Mouse (Mus musculus) right cerebral cortex, postnatal 14 days (tissue): ENCODE data around the gene Cabp1.

Experiments used
- DNase-seq: peaks from one replicate; pipeline ENCODE4 v3.0.0; 2022

Gene Cabp1

DNA sequence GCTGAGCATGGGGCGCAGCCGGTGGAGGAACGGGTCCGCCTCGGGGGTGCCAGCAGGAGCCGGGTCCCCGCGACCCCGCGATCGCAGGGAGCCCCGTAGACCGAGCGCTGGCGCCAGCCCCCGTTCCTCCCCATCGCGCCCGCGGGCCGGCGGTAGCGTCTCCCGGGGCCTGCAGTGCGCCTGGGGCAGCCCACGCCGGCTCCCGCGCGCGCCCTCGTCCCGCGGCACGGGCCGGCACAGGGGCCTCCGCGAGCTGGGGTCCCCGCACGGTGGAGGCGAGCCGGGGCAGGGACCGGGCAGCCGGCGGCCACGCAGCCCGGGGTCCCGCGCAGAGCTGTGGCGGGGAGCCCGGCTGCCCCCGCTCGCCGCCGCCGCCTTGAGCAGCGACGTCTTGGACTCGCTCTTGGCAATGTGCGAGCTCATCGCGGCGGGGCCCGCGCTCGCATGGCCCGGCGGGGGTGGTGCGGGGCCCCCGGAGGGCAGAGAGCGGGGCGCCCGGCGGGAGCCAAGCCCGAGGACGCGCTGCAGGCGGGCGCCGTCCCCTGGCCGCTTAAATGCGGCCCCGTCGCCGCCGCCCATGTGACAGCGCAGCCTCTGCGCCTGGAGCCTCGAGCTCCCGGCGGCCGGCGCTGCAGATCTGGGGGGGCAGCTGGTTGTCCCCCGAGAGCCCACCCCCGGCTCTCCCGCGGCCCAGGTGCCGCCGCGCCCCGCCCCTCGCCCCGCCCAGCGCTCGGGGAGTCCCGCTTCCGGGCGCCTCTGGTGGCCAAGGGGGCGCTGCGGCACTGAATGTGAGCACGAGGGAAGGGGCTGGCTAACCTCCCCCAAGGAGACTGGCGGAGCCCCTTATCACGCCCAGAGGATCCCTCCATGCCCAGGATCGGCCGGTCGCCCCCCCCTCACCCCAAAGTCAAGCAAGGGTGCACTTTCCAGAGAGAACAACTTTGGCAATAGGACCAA, at the start of gene Cabp1:
TSS of gene Cabp1 (minus strand) at position 713 of the 957 bp plus-strand sequence.
- DNase-seq = peak; percentile 82

DNA sequence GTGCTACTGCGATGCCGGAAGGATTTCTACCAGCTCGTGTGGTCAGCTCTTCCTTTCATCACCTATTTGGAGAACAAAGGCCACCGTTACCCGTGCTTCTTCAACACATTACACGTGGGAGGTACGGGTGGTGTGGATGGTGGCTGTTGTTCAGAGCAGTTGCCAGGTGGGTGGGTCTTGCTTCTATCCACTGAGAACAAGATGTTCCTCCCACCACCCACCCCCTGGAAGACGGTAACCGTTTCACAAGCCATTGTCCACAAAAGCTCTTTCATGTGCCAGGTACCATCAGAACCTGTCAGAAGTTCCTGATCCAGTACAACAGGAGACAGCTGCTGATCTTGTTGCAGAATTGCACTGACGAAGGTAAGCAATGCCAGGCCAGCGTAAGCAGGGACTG, 46.0 kb upstream of the Cabp1 start:
- DNase-seq = no peak

DNA sequence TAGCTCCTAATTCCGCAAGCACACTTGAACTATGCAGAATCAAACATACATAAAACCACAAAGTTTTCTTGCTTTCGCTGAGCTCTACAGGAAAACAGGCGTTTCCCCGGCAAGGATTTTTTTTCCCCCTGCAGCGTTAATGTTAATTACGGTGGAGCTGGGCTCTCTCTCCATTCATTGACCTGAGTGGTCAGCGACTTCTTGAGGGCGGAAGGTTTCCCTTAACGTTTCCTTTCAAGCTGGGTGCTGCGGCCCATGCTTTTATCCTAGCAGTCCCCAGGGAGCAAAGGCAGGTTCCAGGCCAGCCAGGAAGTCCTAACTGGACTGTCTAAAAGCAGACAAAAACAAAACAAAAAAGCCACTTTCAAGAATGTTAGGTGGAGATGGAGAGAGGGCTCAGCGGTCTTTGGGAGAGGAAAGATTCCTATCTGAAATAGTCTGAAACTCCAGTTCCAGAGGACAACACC, 44.6 kb upstream of the Cabp1 start:
- no peak for DNase-seq

DNA sequence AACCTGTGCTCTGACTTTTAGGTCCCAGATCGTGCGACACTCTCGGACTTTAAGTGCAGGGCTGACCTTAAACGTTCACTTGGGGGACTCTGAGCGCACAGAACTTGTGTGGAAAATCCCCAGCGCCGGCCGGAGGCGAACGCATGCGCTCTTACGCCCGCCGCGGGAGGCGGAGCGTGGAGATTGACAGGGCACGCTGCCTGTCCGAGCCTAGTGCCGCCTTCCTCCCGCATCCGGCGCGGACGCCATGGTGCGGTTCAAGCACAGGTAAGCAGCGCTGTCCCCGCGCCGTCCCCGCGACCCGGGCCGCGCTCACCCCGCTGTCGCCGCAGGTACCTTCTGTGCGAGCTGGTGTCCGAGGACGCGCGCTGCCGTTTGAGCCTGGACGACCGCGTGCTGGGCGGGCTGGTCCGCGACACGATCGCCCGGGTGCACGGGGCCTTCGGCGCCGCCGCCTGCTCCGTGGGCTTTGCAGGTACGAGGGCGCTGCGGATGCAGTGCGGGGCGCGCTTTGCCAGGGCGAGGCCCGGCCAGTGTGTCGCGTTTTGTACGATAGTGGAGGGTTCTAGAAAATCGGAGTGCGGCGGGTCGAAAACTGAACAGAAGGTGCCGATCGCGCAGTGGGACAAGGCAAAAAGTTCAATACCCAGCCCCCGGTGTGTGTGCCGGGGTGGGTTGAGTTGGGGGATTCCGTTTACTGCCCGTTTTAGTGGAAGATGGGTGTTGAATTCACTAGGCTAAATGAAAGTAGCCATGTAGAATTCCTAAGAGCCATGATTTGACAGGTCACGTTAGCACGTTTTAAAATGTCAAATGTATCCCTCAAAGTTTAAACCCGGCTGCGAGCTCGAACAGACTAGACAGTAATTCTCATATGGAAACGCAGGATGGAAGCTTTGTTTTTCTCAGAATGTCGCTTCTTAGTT, 43.9 kb upstream of the Cabp1 start:
- peak; percentile 90 for DNase-seq

DNA sequence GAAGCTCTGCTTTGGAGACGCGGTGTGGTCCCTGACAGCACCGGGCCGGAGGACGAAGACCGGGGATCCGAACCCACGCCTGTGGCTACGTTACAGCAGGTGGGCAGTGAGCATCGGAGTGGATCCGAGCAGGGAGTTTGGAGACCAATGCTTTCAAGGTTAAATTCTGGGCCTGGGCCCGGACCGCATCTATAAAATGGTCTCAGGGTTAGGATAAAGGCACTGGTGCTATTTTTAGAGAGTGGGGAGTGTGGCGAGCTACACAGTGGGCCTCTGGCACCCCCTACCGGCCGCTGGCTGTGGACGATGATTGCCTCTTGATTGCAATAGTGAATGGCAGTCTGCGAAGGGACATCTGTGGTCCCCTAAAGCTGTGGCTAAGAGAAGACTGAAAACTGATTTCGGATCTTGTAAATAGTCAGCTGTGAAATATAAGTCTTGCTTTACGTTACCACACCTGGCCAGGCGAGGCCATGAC, 41.6 kb upstream of the Cabp1 start, which contains the start of gene Pop5:
TSS of gene Pop5 (plus strand) at position 51 of the 478 bp plus-strand sequence.
- DNase-seq = peak; percentile 96

DNA sequence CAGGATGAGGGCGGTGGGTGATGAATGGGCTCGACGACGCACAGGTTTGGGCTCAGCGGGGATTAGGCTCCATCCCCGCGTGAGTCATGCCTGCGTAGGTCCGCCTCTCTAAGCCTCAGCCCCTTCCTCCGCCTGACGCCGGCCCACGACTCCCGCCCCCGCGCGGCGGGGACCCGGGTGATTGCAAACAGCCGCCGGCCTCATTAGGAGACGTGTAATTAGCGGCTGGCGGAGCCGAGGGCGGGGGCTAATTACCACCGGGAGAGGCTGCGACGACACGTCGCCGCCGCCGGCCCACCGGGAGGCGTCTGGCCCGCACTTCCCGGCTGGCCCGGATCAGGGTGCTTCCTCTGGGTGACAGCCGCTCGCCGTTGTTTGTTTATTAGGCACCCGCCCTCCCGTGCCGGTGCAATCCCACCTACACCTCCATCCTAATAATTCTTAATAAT, 41.2 kb upstream of the Cabp1 start:
- peak; percentile 68 for DNase-seq

DNA sequence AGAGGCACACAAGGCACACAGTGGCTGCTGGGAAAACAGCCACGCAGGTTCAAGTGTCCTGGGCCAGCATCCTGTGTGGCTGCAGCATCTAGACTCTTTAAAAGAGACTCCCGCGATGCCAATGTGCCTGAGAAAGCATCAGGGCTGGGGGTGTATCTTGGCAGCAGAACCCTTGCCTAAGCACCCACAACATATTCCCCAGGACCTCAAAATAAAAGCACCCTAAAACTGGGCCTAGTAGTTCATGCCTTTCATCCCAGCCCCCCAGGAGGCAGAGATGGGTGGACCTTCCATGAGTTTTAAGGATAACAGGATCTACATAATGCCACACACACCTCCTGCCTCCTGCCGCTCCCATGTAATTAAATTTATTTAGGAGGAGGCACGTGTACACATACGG, 40.3 kb upstream of the Cabp1 start:
- DNase-seq = no peak

DNA sequence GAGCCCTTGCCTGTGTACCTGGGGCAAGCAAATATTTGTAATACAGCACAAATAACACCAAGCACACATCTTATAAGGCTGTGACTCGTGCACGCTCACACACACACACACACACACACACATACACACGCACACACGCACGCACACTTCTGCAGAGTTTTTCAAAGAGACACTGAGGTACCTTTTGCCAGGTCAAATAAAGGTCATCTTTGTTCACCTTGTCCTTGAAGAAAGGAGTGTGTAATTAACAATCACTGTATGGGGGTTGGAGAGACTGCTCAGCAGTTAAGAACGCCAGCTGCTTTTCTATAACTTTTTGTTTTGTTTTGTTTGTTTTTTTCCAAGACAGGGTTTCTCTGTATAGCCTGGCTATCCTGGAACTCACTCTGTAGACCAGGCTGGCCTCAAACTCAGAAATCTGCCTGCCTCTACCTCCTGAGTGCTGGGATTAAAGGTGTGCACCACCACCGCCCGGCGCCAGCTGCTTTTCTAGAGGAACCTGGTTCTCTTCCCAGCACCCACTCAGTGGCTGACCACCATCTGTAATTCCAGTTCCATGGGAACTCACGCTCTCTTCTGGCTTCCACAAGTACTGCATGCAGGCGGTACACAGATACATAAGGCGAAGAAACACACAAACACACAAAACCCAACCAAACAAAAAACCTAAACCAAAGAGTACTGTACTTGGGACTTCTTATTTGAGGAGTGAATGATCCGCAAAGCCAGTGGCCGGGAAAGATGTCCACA, 39.0 kb upstream of the Cabp1 start:
- no peak for DNase-seq

DNA sequence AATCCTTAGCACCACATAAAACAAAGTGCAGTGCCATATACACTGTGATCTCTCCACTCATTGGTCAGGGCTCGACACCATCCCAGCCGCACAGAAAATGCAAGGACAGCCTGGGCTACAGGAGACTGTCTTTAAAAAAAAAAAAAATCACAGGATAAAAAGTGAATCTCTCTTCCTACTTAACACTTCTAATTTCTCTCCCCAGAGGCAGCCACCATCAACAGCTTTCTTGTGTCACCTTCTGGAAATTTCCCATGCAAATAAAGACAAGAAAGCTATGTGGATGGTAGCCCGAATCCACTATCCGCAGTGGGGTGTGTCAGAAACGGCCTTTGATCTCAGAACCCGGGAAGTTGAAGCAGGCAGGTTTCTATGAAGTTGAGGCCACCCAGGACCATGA, 38.3 kb upstream of the Cabp1 start:
- no peak for DNase-seq

DNA sequence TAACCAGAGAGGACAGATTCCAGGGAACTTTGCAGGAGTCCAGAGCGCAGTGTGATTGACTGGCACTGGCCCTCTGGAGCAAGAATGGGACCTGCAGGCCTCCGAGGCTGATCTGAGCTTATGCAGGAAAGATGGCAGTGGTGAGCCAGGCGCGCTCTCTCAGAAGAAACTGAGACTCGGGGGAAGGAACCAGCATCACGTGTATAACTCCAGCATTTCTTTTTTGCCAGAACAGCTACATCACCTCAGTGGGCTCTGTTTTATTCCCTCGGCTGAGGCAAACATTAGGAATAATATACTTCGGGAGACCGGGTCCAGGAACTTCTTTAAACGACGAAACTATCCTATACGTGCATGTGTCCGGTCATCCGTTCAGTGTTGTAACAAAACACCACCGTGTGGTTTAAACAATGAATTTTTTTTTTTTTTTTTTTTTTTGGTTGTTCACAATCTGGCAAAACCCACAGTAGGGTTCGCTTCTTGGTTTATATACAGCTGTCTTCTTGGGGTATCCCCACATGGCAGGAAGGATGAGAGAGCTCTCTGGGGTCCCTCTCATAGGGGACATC, 37.5 kb upstream of the Cabp1 start:
- DNase-seq = no peak

DNA sequence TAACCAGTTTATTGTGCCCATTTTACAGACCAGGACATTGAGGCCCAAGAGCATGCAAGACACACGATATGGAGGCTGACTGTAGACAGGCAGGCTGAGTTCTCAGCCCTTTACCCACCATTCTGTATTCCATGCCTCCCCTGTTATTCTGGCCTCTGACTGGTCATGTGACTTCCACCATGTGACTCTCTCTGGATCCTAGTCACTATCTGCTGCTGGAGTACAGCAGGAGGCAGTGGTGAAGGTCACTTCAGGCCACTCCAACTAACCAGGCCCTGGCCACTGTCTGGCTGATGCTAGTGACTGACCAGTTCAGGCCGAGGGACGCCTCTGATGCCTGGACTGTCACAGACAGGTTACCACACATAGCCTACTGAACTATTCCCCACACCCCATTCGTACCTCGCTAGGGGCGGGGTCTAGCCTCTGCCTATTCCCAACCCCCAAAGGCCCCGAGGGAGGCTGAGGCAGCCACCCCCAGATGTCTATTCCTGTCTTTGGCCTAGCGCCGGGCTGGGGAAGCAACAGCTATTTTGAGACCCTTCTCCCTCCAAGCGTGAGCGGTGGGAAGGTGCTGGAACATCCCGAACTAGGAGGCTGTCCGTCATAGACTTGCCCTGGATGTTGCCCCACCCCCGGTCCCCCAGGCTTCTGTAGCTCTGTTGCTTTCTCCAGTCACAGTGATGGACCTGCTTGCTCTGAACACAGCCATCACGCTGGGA, 36.8 kb upstream of the Cabp1 start:
- DNase-seq = peak; percentile 69

DNA sequence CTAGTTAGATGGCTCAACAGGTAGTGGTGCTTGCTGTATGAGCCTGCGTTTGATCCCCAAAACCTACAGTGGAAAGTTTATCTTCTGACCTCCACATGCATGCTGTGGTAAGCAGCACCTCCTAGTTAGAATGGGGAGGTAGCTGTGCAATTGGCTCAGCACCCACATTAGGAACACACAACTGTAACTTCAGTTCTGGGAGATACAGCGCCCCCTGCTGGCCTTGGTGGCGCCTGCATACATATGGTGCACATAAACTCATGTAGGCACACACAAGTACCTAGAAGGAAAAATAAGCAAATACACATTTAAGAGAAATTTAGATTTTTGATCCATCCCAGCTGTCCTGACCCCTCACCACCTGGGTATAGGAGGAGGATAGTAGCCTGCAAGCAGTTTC, 28.3 kb upstream of the Cabp1 start:
- no peak for DNase-seq

DNA sequence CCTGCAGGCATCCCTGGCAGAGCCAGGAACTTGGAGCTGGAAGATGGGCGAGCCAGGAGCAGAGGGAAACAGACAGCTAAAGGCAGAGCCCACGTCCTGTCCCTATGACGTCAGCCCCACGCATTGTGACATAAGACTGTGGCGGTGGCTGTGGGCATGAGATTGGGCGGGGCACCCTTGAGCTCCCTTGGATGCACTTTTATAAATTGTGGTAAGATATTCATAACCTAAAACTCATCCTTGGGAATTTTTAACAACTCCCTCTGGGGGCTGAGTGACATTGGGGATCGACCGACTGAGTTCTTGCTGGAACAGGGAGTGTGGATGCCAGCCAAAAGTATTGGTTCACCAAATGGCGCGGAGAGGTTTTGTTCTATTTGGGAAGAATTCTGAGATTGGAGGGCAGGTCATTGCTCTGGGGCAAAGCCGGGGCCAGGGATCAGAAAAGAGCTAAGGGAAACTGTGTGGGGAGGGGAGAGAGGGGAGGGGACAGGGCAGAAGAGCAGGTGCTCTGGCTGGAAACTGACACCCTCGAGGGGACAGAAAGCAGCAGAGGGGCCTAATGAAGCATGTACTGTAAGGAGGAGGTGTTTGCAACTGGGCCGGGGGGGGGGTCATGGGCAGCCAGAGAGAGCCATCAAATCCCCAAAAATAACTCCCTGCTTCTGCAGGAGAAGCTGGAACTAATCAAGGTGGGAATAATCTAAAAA, 26.9 kb upstream of the Cabp1 start:
- DNase-seq = peak; percentile 61

DNA sequence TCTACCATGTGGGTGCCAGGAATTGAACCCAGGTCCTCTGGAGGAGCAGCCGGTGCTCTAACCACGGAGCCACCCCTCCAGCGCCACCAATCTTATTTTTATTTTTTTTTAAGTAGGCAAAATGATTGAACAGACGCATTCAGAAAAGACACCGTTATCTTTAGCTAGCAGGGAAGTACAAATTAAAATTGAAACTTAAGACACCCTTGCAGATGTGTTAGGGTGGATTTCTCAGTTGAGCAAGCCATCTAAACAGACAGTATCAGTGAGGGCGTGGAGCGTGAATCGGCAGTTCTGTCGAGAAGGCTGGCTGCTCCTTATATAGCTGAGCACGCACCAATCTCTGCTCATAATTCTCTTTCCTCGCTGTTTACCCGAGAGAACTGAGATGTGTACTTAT, 23.8 kb upstream of the Cabp1 start:
- DNase-seq = no peak

DNA sequence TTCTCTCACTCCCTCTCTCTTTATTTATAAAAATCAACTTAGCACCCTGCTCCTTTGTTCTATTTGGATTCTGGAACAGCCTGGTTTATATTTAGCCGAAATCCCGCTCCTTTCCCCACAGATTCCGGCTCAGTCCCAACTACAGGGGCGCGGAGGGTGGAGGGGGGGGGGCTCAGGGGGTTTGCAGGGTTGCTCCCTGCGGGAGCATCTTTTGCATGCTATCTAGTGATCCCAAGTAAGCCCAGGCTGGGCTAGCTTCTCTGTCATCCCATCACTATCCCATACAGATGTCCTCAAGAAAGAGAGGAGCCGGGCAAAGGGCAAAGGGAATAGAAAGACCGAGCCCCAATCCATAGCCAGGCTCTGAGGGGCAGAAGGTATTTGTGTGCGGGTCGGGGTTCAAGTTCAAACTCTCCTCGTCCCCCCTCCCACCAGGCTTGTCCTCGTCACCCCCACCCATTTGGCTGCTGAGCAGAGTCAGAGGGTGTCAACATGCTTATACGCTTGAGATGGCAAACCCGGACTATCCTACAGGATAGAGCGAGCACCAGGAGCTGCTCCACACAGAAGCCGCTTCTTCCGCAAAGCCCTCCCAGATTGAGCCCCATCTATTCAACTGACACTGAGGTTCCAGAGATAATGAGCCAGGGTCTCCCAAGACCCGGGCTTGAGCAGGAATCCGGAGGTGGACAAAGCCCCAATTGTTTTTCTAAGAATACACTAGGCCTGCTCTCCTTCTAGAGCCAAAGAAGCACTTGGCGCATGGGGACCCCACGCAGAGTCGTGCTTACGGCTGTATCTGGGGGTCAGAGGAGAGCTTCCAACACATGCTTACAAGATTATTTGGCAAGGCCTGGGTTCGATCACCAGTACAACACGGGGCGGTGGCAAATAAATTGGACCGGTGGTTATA, 21.3 kb upstream of the Cabp1 start:
- DNase-seq = no peak

DNA sequence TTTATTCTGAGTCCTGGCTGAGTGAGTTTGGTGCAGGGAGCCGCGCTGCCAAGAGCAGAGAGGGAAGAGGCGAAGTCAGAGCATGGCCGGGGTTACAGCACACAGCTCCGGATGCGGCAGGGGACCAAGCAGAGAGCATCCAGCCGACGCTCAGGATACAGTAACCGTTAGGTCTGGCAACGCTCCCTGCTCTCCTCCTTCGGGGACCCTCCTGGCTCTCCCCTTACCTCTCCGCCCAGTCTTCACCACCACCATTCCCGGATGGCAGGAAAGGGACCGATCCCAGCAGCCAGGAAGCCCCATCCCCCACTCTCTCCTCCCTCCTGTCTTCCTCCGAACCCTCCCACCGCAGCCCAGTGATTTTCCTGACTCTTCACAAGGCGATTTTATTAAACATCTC, 20.7 kb upstream of the Cabp1 start:
- DNase-seq = peak; percentile 69

DNA sequence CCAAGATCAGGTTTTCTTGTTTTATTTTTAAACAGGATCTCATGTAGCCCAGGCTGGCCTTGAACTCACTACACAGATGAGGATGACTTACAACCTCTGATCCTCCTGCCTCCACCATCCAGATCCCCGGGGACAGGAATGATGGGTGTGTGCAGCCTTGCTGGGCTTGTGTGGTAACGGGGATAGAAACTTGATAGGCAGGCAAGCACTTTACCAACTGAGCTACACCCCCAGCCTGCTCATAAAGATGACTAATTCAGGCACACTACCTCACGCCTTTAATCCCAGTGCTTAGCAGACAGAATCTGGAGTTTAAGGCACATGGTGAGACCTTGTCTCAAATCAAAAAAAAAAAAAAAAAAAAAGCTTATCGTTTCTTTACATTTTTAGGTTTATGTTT, 18.7 kb upstream of the Cabp1 start:
- DNase-seq = no peak

DNA sequence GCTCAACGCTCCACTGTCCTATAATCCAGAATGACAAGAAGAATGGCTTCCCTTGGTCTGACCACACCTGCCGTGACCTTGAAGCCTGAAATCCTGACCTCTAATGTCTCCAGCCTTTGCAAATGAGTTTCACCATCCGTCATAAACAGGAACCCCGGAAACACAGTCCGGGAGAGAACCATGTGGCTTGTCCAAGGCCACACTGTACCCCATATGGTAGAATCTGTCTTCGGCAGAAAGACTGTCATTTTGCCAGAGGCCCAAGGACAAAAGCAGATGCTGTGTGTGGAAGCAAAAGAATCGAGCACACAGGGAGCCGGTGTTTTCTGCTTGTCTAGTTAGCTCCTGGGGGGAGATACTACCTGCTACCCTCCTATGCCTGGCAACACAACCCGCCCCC, 18.3 kb upstream of the Cabp1 start:
- DNase-seq = no peak

DNA sequence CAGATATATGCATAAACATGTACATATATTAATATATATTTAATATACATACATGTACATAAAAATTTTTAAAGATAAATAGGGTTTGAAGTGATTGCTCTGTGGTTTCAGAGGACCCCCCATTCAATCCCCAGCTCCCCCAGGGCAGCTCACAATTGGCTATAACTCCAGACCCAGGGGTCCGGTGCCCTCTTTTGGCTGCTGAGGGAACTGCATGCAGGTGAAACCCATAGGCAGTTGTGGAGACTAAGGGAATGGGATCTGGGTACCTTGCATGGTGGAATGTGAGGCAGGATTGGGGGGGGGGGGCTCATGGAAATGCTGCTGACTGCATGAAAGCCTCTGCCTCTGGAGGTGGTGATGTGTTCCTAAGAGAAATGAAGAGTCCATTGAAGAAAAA, 16.2 kb upstream of the Cabp1 start:
- DNase-seq = no peak

DNA sequence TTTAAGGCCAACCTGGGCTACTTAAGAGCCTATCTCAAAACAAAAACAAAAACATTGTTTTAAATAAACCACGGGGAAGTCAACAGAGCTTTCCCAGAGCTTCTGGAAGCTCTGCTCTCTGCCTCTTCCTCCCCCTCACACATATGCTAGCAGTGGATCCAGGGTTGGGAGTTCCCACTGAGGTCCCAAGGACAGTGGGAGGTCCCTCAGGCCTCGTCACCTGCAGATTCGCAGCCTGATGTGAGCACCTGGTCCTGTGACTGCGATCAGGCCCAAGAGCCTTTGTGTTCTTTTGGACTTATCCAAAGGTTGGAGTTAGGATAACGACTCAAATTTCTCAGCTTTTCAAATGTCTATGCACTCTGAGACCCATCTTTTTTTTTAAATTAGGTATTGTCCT, 14.4 kb upstream of the Cabp1 start:
- DNase-seq = no peak
